Mouse (Mus musculus) heart, postnatal 0 days (tissue): ENCODE results near the gene Ak7. TPM values are rescaled to one million over a fixed set of nuclear protein-coding genes. Genes with fewer than 3 reads are reported as not detected.

Experiments
- ATAC-seq: fragments of 200-750 bp; cut with Nextera tagmentation; 2 replicates; pipeline ENCODE4 v1.8.0; 2017; ENCODE audit warnings: low read depth, moderate number of reproducible peaks, moderate library complexity; ENCODE audit not compliant: insufficient read depth
- DNase-seq: peaks from one replicate; pipeline ENCODE4 v3.0.0-alpha.2; 2016; ENCODE audit warnings: low spot score
- H3K27ac ChIP-seq: fragments of 300-500 bp; sonication (generic); 2 replicates; pipeline ENCODE4 v1.5.1; 2014; ENCODE audit warnings: low read depth, mild to moderate bottlenecking
- H3K27me3 ChIP-seq: fragments of 300-500 bp; sonication (generic); 2 replicates; pipeline ENCODE4 v1.6.1; 2014; ENCODE audit warnings: low read length, mixed read lengths; ENCODE audit not compliant: control insufficient read depth, insufficient read depth
- H3K36me3 ChIP-seq: fragments of 300-500 bp; sonication (generic); replicated peaks from 2 replicates; pipeline ENCODE4 v1.6.1; 2014; ENCODE audit warnings: low read length, mixed read lengths; ENCODE audit not compliant: control insufficient read depth, insufficient read depth
- H3K4me1 ChIP-seq: fragments of 300-500 bp; sonication (generic); 2 replicates; pipeline ENCODE4 v1.6.1; 2014; ENCODE audit warnings: antibody characterized with exemption; ENCODE audit not compliant: control insufficient read depth, insufficient read depth
- H3K4me2 ChIP-seq: fragments of 300-500 bp; sonication (generic); 2 replicates; pipeline ENCODE4 v1.6.1; 2014; ENCODE audit warnings: low read depth, mild to moderate bottlenecking, low read length, moderate library complexity
- H3K4me3 ChIP-seq: fragments of 300-500 bp; sonication (generic); 2 replicates; pipeline ENCODE4 v1.5.1; 2014; ENCODE audit warnings: low read depth, low read length
- H3K9ac ChIP-seq: fragments of 300-500 bp; sonication (generic); replicated peaks from 2 replicates; pipeline ENCODE4 v1.6.1; 2014; ENCODE audit warnings: low read depth, low read length, mixed read lengths
- H3K9me3 ChIP-seq: fragments of 300-500 bp; sonication (generic); replicated peaks from 2 replicates; pipeline ENCODE4 v1.6.1; 2016; ENCODE audit warnings: low read length; ENCODE audit not compliant: control insufficient read depth
- CTCF ChIP-seq: IDR thresholded peaks from 2 replicates; pipeline ENCODE4 v1.5.1; 2016; ENCODE audit warnings: antibody characterized with exemption, control low read depth, low read depth
- EP300 ChIP-seq: IDR thresholded peaks from 2 replicates; pipeline ENCODE4 v1.6.1; 2016; ENCODE audit warnings: antibody characterized with exemption, low read depth
- WGBS: fragments of 180-500 bp; shearing (Covaris S2); extraction: QIAGEN DNeasy Blood & Tissue Kit; methylation state at CpG from one replicate; pipeline ENCODE4 v1.1.7; 2014; 5-methylcytosine and 5-hydroxymethylcytosine counted together
- polyA plus RNA-seq: library from polyadenylated mRNA; unstranded; fragments of >200 nt; fragmentation: Nextera tagmentation; extraction: Ambion mirVana; gene quantifications from 2 replicates; pipeline ENCODE4 v1.2.1, GENCODE M21; 2015
- total RNA-seq: library from RNA; depleted of rRNA; stranded (reverse); fragments of >200 nt; gene quantifications from 2 replicates; pipeline ENCODE4 v1.2.3, GENCODE M21; 2014; ENCODE audit warnings: low replicate concordance; rRNA removed

The Ak7 gene
- total and polyA plus RNA-seq, 2 experiments from 2014 or later: 0.14 TPM; not detected in 1

DNA sequence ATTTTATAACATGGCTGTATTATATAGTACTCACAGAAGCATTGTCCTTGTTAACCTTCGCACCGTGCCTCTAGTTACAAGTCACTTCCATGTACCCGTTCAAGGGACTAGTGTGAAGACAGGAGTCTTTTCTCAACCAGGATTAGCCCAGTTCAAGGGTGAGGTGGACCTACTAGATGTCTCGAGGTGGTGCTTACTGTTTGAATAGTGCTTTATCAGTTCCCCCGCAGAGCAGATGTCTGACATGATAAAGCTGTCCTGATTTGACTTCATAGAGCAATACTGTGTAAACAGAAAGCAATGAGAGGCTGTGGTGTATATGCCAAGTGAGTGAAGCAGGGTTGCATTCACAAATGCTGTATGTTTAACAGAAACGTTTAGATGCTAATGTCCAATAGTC lies 104.8 kb downstream of the Ak7 start:
- TF ChIP-seq CTCF (no peak), EP300 (no peak)
- 67% methylated on average over 6 of the region's 6 CpGs for WGBS
- peaks cover 73% of the 10 kb centered on the region for H3K36me3 ChIP-seq
- H3K27me3 ChIP-seq: no peaks in the 10 kb centered on the region
- ATAC-seq (no peak), DNase-seq (no peak)
- H3K9me3 ChIP-seq: no peaks in the 10 kb centered on the region
- no peak overlapping the region for H3K9ac ChIP-seq
- H3K27ac ChIP-seq: no peak overlapping the region
- H3K4me3 ChIP-seq: no peak overlapping the region
- H3K4me2 ChIP-seq: no peak overlapping the region
- H3K4me1 ChIP-seq: no peaks in the 10 kb centered on the region

GRCm38 (mm10) chr12:105813957-105814356 lies 108.2 kb downstream of the Ak7 start:
- Histone ChIP-seq H3K27me3 (no peaks in the 10 kb centered on the region), H3K27ac (no peak overlapping the region), H3K9me3 (no peaks in the 10 kb centered on the region), H3K36me3 (peaks cover 63% of the 10 kb centered on the region), H3K4me2 (no peak overlapping the region), H3K4me1 (no peaks in the 10 kb centered on the region), H3K4me3 (no peak overlapping the region), H3K9ac (no peak overlapping the region)
- 66% methylated on average over 6 of the region's 6 CpGs for WGBS
- TF ChIP-seq CTCF (no peak), EP300 (no peak)
- ATAC-seq (no peak), DNase-seq (no peak)

DNA sequence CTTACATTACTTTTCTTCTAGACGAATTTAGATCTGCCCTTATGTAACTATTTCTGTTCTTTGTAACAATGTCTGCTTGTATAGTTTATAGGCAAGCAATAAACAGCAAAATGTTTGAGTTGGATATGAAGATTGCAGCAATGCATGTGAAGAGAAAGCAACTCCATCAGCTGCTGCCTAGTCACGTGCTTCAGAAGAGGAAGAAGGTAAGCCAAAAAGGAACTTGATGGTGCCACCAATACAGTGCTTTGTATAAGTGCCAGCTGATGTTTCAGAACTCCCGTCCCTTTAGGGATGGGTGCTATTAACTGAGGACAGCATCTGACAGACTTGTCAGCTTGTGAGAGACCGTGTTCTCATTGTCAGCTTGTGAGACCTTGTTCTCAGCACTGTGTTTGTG lies 117.7 kb downstream of the Ak7 start:
- no peaks in the 10 kb centered on the region for H3K4me1 ChIP-seq
- H3K36me3 ChIP-seq: peaks cover 90% of the 10 kb centered on the region
- no peak overlapping the region for H3K4me3 ChIP-seq
- ATAC-seq (no peak), DNase-seq (no peak)
- no peak overlapping the region for H3K9ac ChIP-seq
- 63% methylated on average over 4 of the region's 4 CpGs for WGBS
- no peaks in the 10 kb centered on the region for H3K27me3 ChIP-seq
- no peaks in the 10 kb centered on the region for H3K9me3 ChIP-seq
- no peak overlapping the region for H3K27ac ChIP-seq
- no peak overlapping the region for H3K4me2 ChIP-seq
- TF ChIP-seq EP300: no peak
- TF ChIP-seq CTCF: no peak

GRCm38 (mm10) chr12:105824743-105825142 lies 119.0 kb downstream of the Ak7 start:
- WGBS: 34% methylated on average over 8 of the region's 8 CpGs
- no peaks in the 10 kb centered on the region for H3K27me3 ChIP-seq
- H3K9ac ChIP-seq: no peak overlapping the region
- H3K27ac ChIP-seq: no peak overlapping the region
- H3K9me3 ChIP-seq: no peaks in the 10 kb centered on the region
- DNase-seq: no peak
- TF ChIP-seq CTCF: no peak
- TF ChIP-seq EP300: no peak
- peaks cover 91% of the 10 kb centered on the region for H3K36me3 ChIP-seq
- H3K4me2 ChIP-seq: no peak overlapping the region
- no peak for ATAC-seq
- no peaks in the 10 kb centered on the region for H3K4me1 ChIP-seq
- no peak overlapping the region for H3K4me3 ChIP-seq

- TF ChIP-seq CTCF (no peak), EP300 (no peak)
- H3K27me3 ChIP-seq: no peaks in the 10 kb centered on the region
- no peaks in the 10 kb centered on the region for H3K4me1 ChIP-seq
- peaks cover 89% of the 10 kb centered on the region for H3K36me3 ChIP-seq
- no peaks in the 10 kb centered on the region for H3K9me3 ChIP-seq
- H3K9ac ChIP-seq: no peak overlapping the region
- ATAC-seq (no peak), DNase-seq (no peak)
- no peak overlapping the region for H3K4me3 ChIP-seq
- no peak overlapping the region for H3K4me2 ChIP-seq
- no peak overlapping the region for H3K27ac ChIP-seq
- 94% methylated on average over 4 of the region's 4 CpGs for WGBS
Observed at GRCm38 (mm10) chr12:105825266-105825665, 119.5 kb downstream of the Ak7 start.

Other genes starting within 250 kb of the Ak7 start
- gene Bdkrb2, start 142.8 kb upstream of the Ak7 start, total RNA-seq: 0.54 and 4.0 TPM in 2 replicates
- gene Bdkrb2, start 142.8 kb upstream of the Ak7 start, polyA plus RNA-seq: 0.60 and 0.71 TPM in 2 replicates
- not detected in 2 replicates for gene Bdkrb1, start 102.9 kb upstream of the Ak7 start, total RNA-seq
- gene Bdkrb1, start 102.9 kb upstream of the Ak7 start, polyA plus RNA-seq: not detected in 2 replicates
- gene Gskip, start 21.1 kb upstream of the Ak7 start, total RNA-seq: 7.0 and 8.8 TPM in 2 replicates
- 16.8 and 17.1 TPM in 2 replicates for gene Gskip, start 21.1 kb upstream of the Ak7 start, polyA plus RNA-seq
- 19.7 and 20.8 TPM in 2 replicates for gene Atg2b, start 20.8 kb upstream of the Ak7 start, total RNA-seq
- 5.3 and 5.4 TPM in 2 replicates for gene Atg2b, start 20.8 kb upstream of the Ak7 start, polyA plus RNA-seq
- 78.4 and 110 TPM in 2 replicates for gene Papola, start 78.7 kb downstream of the Ak7 start, total RNA-seq
- 118 and 124 TPM in 2 replicates for gene Papola, start 78.7 kb downstream of the Ak7 start, polyA plus RNA-seq